Mouse (Mus musculus) kidney, adult 8-10 months (tissue): ENCODE data around the gene Gm21094.
"Not testable (repeated sequence)": the region's sequence is repeated elsewhere in the genome, so short reads cannot be mapped to it uniquely, and the experiment has no call there.

Experiments
- DNase-seq, 2 experiments: peaks; one replicate each; pipeline ENCODE4 v3.0.0; 2022

The Gm21094 gene

GRCm38 (mm10) chrY:32620343-32620742 is at the start of gene Gm21094:
Gene Gm21094 (minus strand): TSS chrY:32620443.
- not testable (repeated sequence) for DNase-seq
